Mouse (Mus musculus): ENCODE results near the gene Vezf1. TPM values are rescaled to one million over a fixed set of nuclear protein-coding genes. Genes with fewer than 3 reads are reported as not detected.

Vezf1 gene
- total and polyA plus RNA-seq, 3 experiments: 7.4 to 11.4 (median 9.8) TPM

DNA sequence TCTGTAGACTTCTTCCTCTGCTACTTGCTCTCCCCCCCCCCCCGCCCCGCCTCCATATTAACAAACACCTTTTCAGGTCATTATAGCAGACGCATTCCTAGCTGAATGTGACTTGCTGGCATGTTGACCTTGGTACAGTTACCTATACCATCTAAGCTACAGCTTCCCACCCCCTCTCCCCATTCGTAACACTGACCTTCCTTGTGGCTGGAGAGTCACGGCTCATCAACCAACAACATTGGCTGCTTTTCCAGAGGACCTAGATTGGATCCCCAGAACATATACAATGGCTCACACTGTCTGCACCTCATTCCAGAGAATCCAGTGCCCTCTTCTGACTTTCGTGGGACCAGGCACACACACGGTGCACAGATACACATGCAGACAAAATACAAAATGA, 57.4 kb downstream of the Vezf1 start:
- H3K36me3 ChIP-seq (replicated peaks in 1 of 2; ENCODE audit: control insufficient read depth in 1 of 2, insufficient read depth in 1 of 2, low read length in 1 of 2): no peaks in the 10 kb centered on the region
- in situ Hi-C loops (cut with MboI; ENCODE audit: low pct_ligation_motif_present, low pct_unique_long_range_greater_than_20kb, low sequenced_read_pairs) (no loop called here), dilution Hi-C loops (cut with MboI; ENCODE audit: extremely low pct_ligation_motif_present, extremely low pct_unique_long_range_greater_than_20kb, low sequenced_read_pairs) (no loop called here)
- H3K79me2 ChIP-seq (replicated peaks; ENCODE audit: control insufficient read depth, extremely low read depth, insufficient read depth, poor library complexity, severe bottlenecking): no peaks in the 10 kb centered on the region
- no peak overlapping the region for H3K9ac ChIP-seq (ENCODE audit: insufficient read depth, low read depth)
- H3K4me3 ChIP-seq (replicated peaks in 1 of 3; ENCODE audit: low read depth in 2 of 3, low read length in 2 of 3, poor library complexity in 1 of 3): no peak overlapping the region
- H3K27ac ChIP-seq (ENCODE audit: insufficient read depth, low read depth): no peak overlapping the region
- peaks cover 3 to 11% of the 10 kb centered on the region in 2 experiments; a peak in 2 of 4 replicates for H3K4me1 ChIP-seq (ENCODE audit: control insufficient read depth in 1 of 2, insufficient read depth in 2 of 2)
- H3K9me3 ChIP-seq (replicated peaks; ENCODE audit: low read length): no peaks in the 10 kb centered on the region
- peaks cover 52% of the 10 kb centered on the region for H3K27me3 ChIP-seq (replicated peaks)
- TF ChIP-seq IRF4 (IDR thresholded peaks at IDR 0.05; ENCODE audit: low read depth, low read length): no peak
- no peak for DNase-seq (ENCODE audit: extremely low read depth)
- no peak overlapping the region for H3K4me2 ChIP-seq (ENCODE audit: insufficient read depth, low read depth, poor library complexity, severe bottlenecking)

- Histone ChIP-seq H3K36me3 (replicated peaks in 1 of 2; ENCODE audit: control insufficient read depth in 1 of 2, insufficient read depth in 1 of 2, low read length in 1 of 2) (no peaks in the 10 kb centered on the region), H3K27me3 (replicated peaks) (peaks cover 46% of the 10 kb centered on the region), H3K27ac (ENCODE audit: insufficient read depth, low read depth) (no peak overlapping the region), H3K9ac (ENCODE audit: insufficient read depth, low read depth) (no peak overlapping the region), H3K9me3 (replicated peaks; ENCODE audit: low read length) (no peaks in the 10 kb centered on the region), H3K4me3 (replicated peaks in 1 of 3; ENCODE audit: low read depth in 2 of 3, low read length in 2 of 3, poor library complexity in 1 of 3) (no peak overlapping the region), H3K79me2 (replicated peaks; ENCODE audit: control insufficient read depth, extremely low read depth, insufficient read depth, poor library complexity, severe bottlenecking) (no peaks in the 10 kb centered on the region), H3K4me1 (ENCODE audit: control insufficient read depth in 1 of 2, insufficient read depth in 2 of 2) (peaks cover 3 to 15% of the 10 kb centered on the region in 2 experiments; a peak in 2 of 4 replicates), H3K4me2 (ENCODE audit: insufficient read depth, low read depth, poor library complexity, severe bottlenecking) (no peak overlapping the region)
- no peak for TF ChIP-seq NELFE (IDR thresholded peaks at IDR 0.05; ENCODE audit: low read depth, low read length)
- TF ChIP-seq USF2 (conservative IDR thresholded peaks at IDR 0.05; ENCODE audit: low read depth, low read length): no peak
- no peak for TF ChIP-seq EP300 (IDR thresholded peaks at IDR 0.05; ENCODE audit: low read length)
- no peak for TF ChIP-seq RAD21 (IDR thresholded peaks at IDR 0.05; ENCODE audit: low read depth, low read length)
- TF ChIP-seq MAFK (IDR thresholded peaks at IDR 0.05; ENCODE audit: insufficient replicate concordance, low read length): no peak
- no peak for TF ChIP-seq CHD1 (IDR thresholded peaks at IDR 0.05; ENCODE audit: low read depth, low read length)
- no peak for TF ChIP-seq ZC3H11A (IDR thresholded peaks at IDR 0.05; ENCODE audit: low read depth, low read length)
- TF ChIP-seq MEF2A (IDR thresholded peaks at IDR 0.05; ENCODE audit: borderline replicate concordance, low read depth, low read length): no peak
- no peak for TF ChIP-seq GABPA (IDR thresholded peaks at IDR 0.05; ENCODE audit: insufficient replicate concordance, low read depth, low read length)
- TF ChIP-seq MAX (IDR thresholded peaks at IDR 0.05; ENCODE audit: low read length): no peak
- DNase-seq (ENCODE audit: extremely low read depth): no peak
- dilution Hi-C loops (cut with MboI; ENCODE audit: extremely low pct_ligation_motif_present, extremely low pct_unique_long_range_greater_than_20kb, low sequenced_read_pairs) (no loop called here), in situ Hi-C loops (cut with MboI; ENCODE audit: low pct_ligation_motif_present, low pct_unique_long_range_greater_than_20kb, low sequenced_read_pairs) (no loop called here)
Observed at GRCm38 (mm10) chr11:88126306-88126793, 58.3 kb downstream of the Vezf1 start.

GRCm38 (mm10) chr11:88128461-88128860, 60.4 kb downstream of the Vezf1 start:
- H3K9ac ChIP-seq (ENCODE audit: insufficient read depth, low read depth): no peak overlapping the region
- H3K4me3 ChIP-seq (replicated peaks in 1 of 3; ENCODE audit: low read depth in 2 of 3, low read length in 2 of 3, poor library complexity in 1 of 3): no peak overlapping the region
- peaks cover 3 to 18% of the 10 kb centered on the region in 2 experiments; a peak in 3 of 4 replicates for H3K4me1 ChIP-seq (ENCODE audit: control insufficient read depth in 1 of 2, insufficient read depth in 2 of 2)
- no peak for DNase-seq (ENCODE audit: extremely low read depth)
- no peaks in the 10 kb centered on the region for H3K79me2 ChIP-seq (replicated peaks; ENCODE audit: control insufficient read depth, extremely low read depth, insufficient read depth, poor library complexity, severe bottlenecking)
- dilution Hi-C loops (cut with MboI; ENCODE audit: extremely low pct_ligation_motif_present, extremely low pct_unique_long_range_greater_than_20kb, low sequenced_read_pairs) (no loop called here), in situ Hi-C loops (cut with MboI; ENCODE audit: low pct_ligation_motif_present, low pct_unique_long_range_greater_than_20kb, low sequenced_read_pairs) (no loop called here)
- no peak overlapping the region for H3K4me2 ChIP-seq (ENCODE audit: insufficient read depth, low read depth, poor library complexity, severe bottlenecking)
- no peak overlapping the region for H3K27ac ChIP-seq (ENCODE audit: insufficient read depth, low read depth)
- no peaks in the 10 kb centered on the region for H3K36me3 ChIP-seq (replicated peaks in 1 of 2; ENCODE audit: control insufficient read depth in 1 of 2, insufficient read depth in 1 of 2, low read length in 1 of 2)
- H3K27me3 ChIP-seq (replicated peaks): peaks cover 35% of the 10 kb centered on the region
- no peaks in the 10 kb centered on the region for H3K9me3 ChIP-seq (replicated peaks; ENCODE audit: low read length)
- TF ChIP-seq ZMIZ1 (IDR thresholded peaks at IDR 0.05; ENCODE audit: low read depth, low read length): no peak
- TF ChIP-seq CHD2 (IDR thresholded peaks at IDR 0.05; ENCODE audit: low read length): no peak
- TF ChIP-seq CTCF (conservative IDR thresholded peaks at IDR 0.05 in 1 of 2, IDR thresholded peaks at IDR 0.05 in 1 of 2; ENCODE audit: low read depth in 2 of 2, low read length in 2 of 2): no peak
- TF ChIP-seq MYC (IDR thresholded peaks at IDR 0.05; ENCODE audit: low read depth, low read length): no peak
- TF ChIP-seq USF1 (IDR thresholded peaks at IDR 0.05; ENCODE audit: low read depth, low read length): no peak
- TF ChIP-seq NRF1 (IDR thresholded peaks at IDR 0.05; ENCODE audit: low read depth, low read length): no peak
- no peak for TF ChIP-seq RAD21 (IDR thresholded peaks at IDR 0.05; ENCODE audit: low read depth, low read length)
- no peak for TF ChIP-seq POLR2AphosphoS2 (IDR thresholded peaks at IDR 0.05; ENCODE audit: low read depth, low read length)
- no peak for TF ChIP-seq POLR2A (IDR thresholded peaks at IDR 0.05; ENCODE audit: low read depth, low read length)
- no peak for TF ChIP-seq TBP (conservative IDR thresholded peaks at IDR 0.05; ENCODE audit: low read depth, low read length)
- TF ChIP-seq JUN (IDR thresholded peaks at IDR 0.05; ENCODE audit: insufficient read depth, low read depth, low read length): no peak
- no peak for TF ChIP-seq MXI1 (IDR thresholded peaks at IDR 0.05; ENCODE audit: low read depth, low read length)
- no peak for TF ChIP-seq UBTF (IDR thresholded peaks at IDR 0.05; ENCODE audit: low read depth, low read length)
- TF ChIP-seq PAX5 (IDR thresholded peaks at IDR 0.05; ENCODE audit: low read length): no peak
- no peak for TF ChIP-seq RCOR1 (conservative IDR thresholded peaks at IDR 0.05; ENCODE audit: low read depth, low read length)
- no peak for TF ChIP-seq JUND (conservative IDR thresholded peaks at IDR 0.05; ENCODE audit: low read depth, low read length)
- TF ChIP-seq SMC3 (IDR thresholded peaks at IDR 0.05; ENCODE audit: low read depth, low read length): no peak
- no peak for TF ChIP-seq ETS1 (conservative IDR thresholded peaks at IDR 0.05; ENCODE audit: low read depth, low read length)
